Mouse (Mus musculus) hindbrain, embryonic 12.5 days (tissue): ENCODE results near the gene Stk39. TPM values are rescaled to one million over a fixed set of nuclear protein-coding genes. Genes with fewer than 3 reads are reported as not detected.

Source experiments
- ATAC-seq: fragments of 200-750 bp; cut with Nextera tagmentation; 2 replicates; pipeline ENCODE4 v1.8.0; 2017; ENCODE audit warnings: moderate TSS enrichment; ENCODE audit not compliant: low FRiP score
- H3K27ac ChIP-seq: fragments of 300-500 bp; sonication (generic); 2 replicates; pipeline ENCODE4 v1.5.1; 2016; ENCODE audit warnings: mild to moderate bottlenecking
- H3K27me3 ChIP-seq: fragments of 300-500 bp; sonication (generic); 2 replicates; pipeline ENCODE4 v1.6.1; 2016; ENCODE audit warnings: mild to moderate bottlenecking
- H3K36me3 ChIP-seq: fragments of 300-500 bp; sonication (generic); 2 replicates; pipeline ENCODE4 v1.6.1; 2016; ENCODE audit warnings: mild to moderate bottlenecking
- H3K4me1 ChIP-seq: fragments of 300-500 bp; sonication (generic); 2 replicates; pipeline ENCODE4 v1.6.1; 2016
- H3K4me2 ChIP-seq: fragments of 300-500 bp; sonication (generic); replicated peaks from 2 replicates; pipeline ENCODE4 v1.6.1; 2016; ENCODE audit warnings: mild to moderate bottlenecking
- H3K4me3 ChIP-seq: fragments of 300-500 bp; sonication (generic); 2 replicates; pipeline ENCODE4 v1.5.1; 2016; ENCODE audit warnings: mild to moderate bottlenecking
- H3K9ac ChIP-seq: fragments of 300-500 bp; sonication (generic); 2 replicates; pipeline ENCODE4 v1.6.1; 2016; ENCODE audit warnings: mild to moderate bottlenecking, moderate library complexity
- H3K9me3 ChIP-seq: fragments of 300-500 bp; sonication (generic); replicated peaks from 2 replicates; pipeline ENCODE4 v1.6.1; 2016; ENCODE audit warnings: mild to moderate bottlenecking
- WGBS: fragments of 180-500 bp; shearing (Covaris S2); methylation state at CpG from one replicate; pipeline ENCODE4 v1.1.7; 2016; 5-methylcytosine and 5-hydroxymethylcytosine counted together
- polyA plus RNA-seq: library from polyadenylated mRNA; unstranded; fragments of >200 nt; fragmentation: Nextera tagmentation; extraction: Ambion mirVana; gene quantifications from 2 replicates; pipeline ENCODE4 v1.2.1, GENCODE M21; 2016

The Stk39 gene
- polyA plus RNA-seq, 1 experiment from 2014 or later = 57.0 TPM

- H3K27me3 ChIP-seq = no peaks in the 10 kb centered on the region
- peaks cover 20% of the 10 kb centered on the region for H3K36me3 ChIP-seq
- 86% methylated on average over 2 of the region's 2 CpGs for WGBS
- H3K27ac ChIP-seq = no peak overlapping the region
- no peak overlapping the region for H3K4me2 ChIP-seq
- H3K9ac ChIP-seq = no peak overlapping the region
- no peak for ATAC-seq
- H3K4me3 ChIP-seq = no peak overlapping the region
- H3K9me3 ChIP-seq = no peaks in the 10 kb centered on the region
- no peaks in the 10 kb centered on the region for H3K4me1 ChIP-seq
Observed at GRCm38 (mm10) chr2:68284391-68284790, 187.7 kb downstream of the Stk39 start.

GRCm38 (mm10) chr2:68283021-68283548, 189.0 kb downstream of the Stk39 start:
- Histone ChIP-seq H3K27me3 (no peaks in the 10 kb centered on the region), H3K4me1 (no peaks in the 10 kb centered on the region), H3K9me3 (no peaks in the 10 kb centered on the region), H3K27ac (no peak overlapping the region), H3K4me3 (no peak overlapping the region), H3K36me3 (peaks cover 20% of the 10 kb centered on the region), H3K4me2 (no peak overlapping the region), H3K9ac (no peak overlapping the region)
- WGBS = 76% methylated on average over 6 of the region's 6 CpGs
- ATAC-seq = no peak

- 90% methylated on average over 3 of the region's 3 CpGs for WGBS
- Histone ChIP-seq H3K27ac (no peak overlapping the region), H3K9ac (no peak overlapping the region), H3K4me1 (no peaks in the 10 kb centered on the region), H3K36me3 (peaks cover 19% of the 10 kb centered on the region), H3K9me3 (no peaks in the 10 kb centered on the region), H3K4me3 (no peak overlapping the region), H3K4me2 (no peak overlapping the region), H3K27me3 (no peaks in the 10 kb centered on the region)
- no peak for ATAC-seq
Observed at GRCm38 (mm10) chr2:68281575-68281974, 190.5 kb downstream of the Stk39 start.

- no peak overlapping the region for H3K9ac ChIP-seq
- H3K4me1 ChIP-seq = no peaks in the 10 kb centered on the region
- WGBS = 55% methylated on average over 4 of the region's 4 CpGs
- H3K4me2 ChIP-seq = no peak overlapping the region
- no peak overlapping the region for H3K27ac ChIP-seq
- no peak overlapping the region for H3K4me3 ChIP-seq
- H3K27me3 ChIP-seq = no peaks in the 10 kb centered on the region
- no peaks in the 10 kb centered on the region for H3K9me3 ChIP-seq
- no peak for ATAC-seq
- peaks cover 15% of the 10 kb centered on the region for H3K36me3 ChIP-seq
Observed at GRCm38 (mm10) chr2:68271301-68271700, 200.8 kb downstream of the Stk39 start.

- Histone ChIP-seq H3K4me1 (no peaks in the 10 kb centered on the region), H3K4me2 (no peak overlapping the region), H3K4me3 (no peak overlapping the region), H3K27ac (no peak overlapping the region), H3K36me3 (peaks cover 15% of the 10 kb centered on the region), H3K27me3 (no peaks in the 10 kb centered on the region), H3K9me3 (no peaks in the 10 kb centered on the region), H3K9ac (no peak overlapping the region)
- ATAC-seq = no peak
- WGBS = 85% methylated on average over 6 of the region's 6 CpGs
Observed at GRCm38 (mm10) chr2:68270836-68271235, 201.2 kb downstream of the Stk39 start.

- WGBS = 86% methylated on average over 4 of the region's 4 CpGs
- Histone ChIP-seq H3K4me1 (no peaks in the 10 kb centered on the region), H3K36me3 (peaks cover 18% of the 10 kb centered on the region)
Observed at GRCm38 (mm10) chr2:68269646-68270045, 202.4 kb downstream of the Stk39 start.

GRCm38 (mm10) chr2:68264826-68265225, 207.2 kb downstream of the Stk39 start:
- no peaks in the 10 kb centered on the region for H3K9me3 ChIP-seq
- H3K27me3 ChIP-seq = no peaks in the 10 kb centered on the region
- no peak for ATAC-seq
- 83% methylated on average over 5 of the region's 5 CpGs for WGBS
- H3K9ac ChIP-seq = no peak overlapping the region
- H3K4me3 ChIP-seq = no peak overlapping the region
- H3K4me1 ChIP-seq = no peaks in the 10 kb centered on the region
- H3K4me2 ChIP-seq = no peak overlapping the region
- peaks cover 10% of the 10 kb centered on the region; the same call in 1 of the 2 replicates for H3K36me3 ChIP-seq
- H3K27ac ChIP-seq = no peak overlapping the region

More at GRCm38 (mm10) chr2:68269646-68270045, 202.4 kb downstream of the Stk39 start:
- no peak overlapping the region for H3K27ac ChIP-seq
- no peak overlapping the region for H3K4me3 ChIP-seq
- ATAC-seq = no peak
- no peak overlapping the region for H3K4me2 ChIP-seq
- no peak overlapping the region for H3K9ac ChIP-seq
- no peaks in the 10 kb centered on the region for H3K27me3 ChIP-seq
- no peaks in the 10 kb centered on the region for H3K9me3 ChIP-seq

- no peaks in the 10 kb centered on the region for H3K9me3 ChIP-seq
- no peak overlapping the region for H3K9ac ChIP-seq
- H3K27ac ChIP-seq = no peak overlapping the region
- no peak overlapping the region for H3K4me2 ChIP-seq
- peaks cover 6% of the 10 kb centered on the region for H3K36me3 ChIP-seq
- no peak for ATAC-seq
- H3K4me1 ChIP-seq = no peaks in the 10 kb centered on the region
- WGBS = 97% methylated on average over 2 of the region's 2 CpGs
- H3K27me3 ChIP-seq = no peaks in the 10 kb centered on the region
- no peak overlapping the region for H3K4me3 ChIP-seq
Observed at GRCm38 (mm10) chr2:68260911-68261310, 211.2 kb downstream of the Stk39 start.

- no peak for ATAC-seq
- H3K27ac ChIP-seq = no peak overlapping the region
Observed at GRCm38 (mm10) chr2:68257571-68257970, 214.5 kb downstream of the Stk39 start.

GRCm38 (mm10) chr2:68256472-68256871, 215.6 kb downstream of the Stk39 start:
- H3K36me3 ChIP-seq = no peaks in the 10 kb centered on the region; the same call in 1 of the 2 replicates
- no peak overlapping the region for H3K4me3 ChIP-seq
- H3K9me3 ChIP-seq = no peaks in the 10 kb centered on the region
- peaks cover 5% of the 10 kb centered on the region; the same call in 1 of the 2 replicates for H3K4me1 ChIP-seq
- H3K27me3 ChIP-seq = no peaks in the 10 kb centered on the region
- no peak overlapping the region for H3K27ac ChIP-seq
- H3K9ac ChIP-seq = no peak overlapping the region
- 87% methylated on average over 8 of the region's 8 CpGs for WGBS
- ATAC-seq = no peak
- no peak overlapping the region for H3K4me2 ChIP-seq

More at GRCm38 (mm10) chr2:68257571-68257970, 214.5 kb downstream of the Stk39 start:
- Histone ChIP-seq H3K4me1 (no peaks in the 10 kb centered on the region), H3K36me3 (no peaks in the 10 kb centered on the region; the same call in 1 of the 2 replicates), H3K4me2 (no peak overlapping the region), H3K27me3 (no peaks in the 10 kb centered on the region), H3K4me3 (no peak overlapping the region), H3K9me3 (no peaks in the 10 kb centered on the region), H3K9ac (no peak overlapping the region)
- WGBS = 81% methylated on average over 6 of the region's 6 CpGs

- Histone ChIP-seq H3K27ac (no peak overlapping the region), H3K9ac (no peak overlapping the region), H3K27me3 (no peaks in the 10 kb centered on the region), H3K4me1 (peaks cover 5% of the 10 kb centered on the region; the same call in 1 of the 2 replicates), H3K4me2 (no peak overlapping the region), H3K4me3 (no peak overlapping the region), H3K9me3 (no peaks in the 10 kb centered on the region), H3K36me3 (no peaks in the 10 kb centered on the region; the same call in 1 of the 2 replicates)
- 86% methylated on average over 4 of the region's 4 CpGs for WGBS
- no peak for ATAC-seq
Observed at GRCm38 (mm10) chr2:68254756-68255155, 217.3 kb downstream of the Stk39 start.

- Histone ChIP-seq H3K4me2 (no peak overlapping the region), H3K9me3 (no peaks in the 10 kb centered on the region), H3K4me1 (peaks cover 5% of the 10 kb centered on the region; the same call in 1 of the 2 replicates), H3K9ac (no peak overlapping the region), H3K27ac (no peak overlapping the region), H3K36me3 (no peaks in the 10 kb centered on the region; the same call in 1 of the 2 replicates), H3K4me3 (no peak overlapping the region), H3K27me3 (no peaks in the 10 kb centered on the region)
- WGBS = 88% methylated on average over 2 of the region's 2 CpGs
- ATAC-seq = no peak
Observed at GRCm38 (mm10) chr2:68253222-68253621, 218.8 kb downstream of the Stk39 start.
